Comparison of ENCODE assay signal across 27 mouse cellular contexts in the genomic region with DNA sequence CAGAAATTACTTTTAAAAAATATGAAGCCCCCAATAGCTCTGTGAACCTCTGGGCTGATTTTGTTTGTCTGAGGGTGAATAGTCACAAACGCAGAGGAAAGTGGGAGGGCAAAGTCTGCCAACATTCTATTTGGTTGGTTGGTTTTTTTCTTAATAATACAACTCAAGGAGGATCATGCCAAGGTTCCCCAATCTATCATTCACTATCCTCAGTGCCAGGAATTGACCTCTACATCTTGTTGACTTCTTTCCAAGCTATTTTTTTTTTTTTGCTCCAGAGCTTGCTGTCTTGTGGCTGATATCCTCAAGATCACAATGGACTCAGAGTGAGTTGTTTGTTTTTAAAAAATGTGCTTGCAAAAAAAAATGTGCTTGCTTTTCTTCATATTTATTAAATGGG.
DNase-seq lines count a peak whose midpoint lies in the region; ATAC-seq and TF ChIP-seq lines count a peak whose summit lies in the region.
"Had no signal": no experiment of that assay in that cellular context is flagged by ENCODE, and none has a peak within 500 bp of the region (broad histone marks: within the 10 kb centered on the region; RNA-seq: fewer than 3 reads in every experiment).

No protein-coding gene starts in this region.

- peaks cover 9% of the 10 kb centered on the region; the same call in 1 of the 2 replicates for H3K4me1 ChIP-seq in kidney, adult 2 months (ENCODE audit: control insufficient read depth, insufficient read depth, low read length)
- no peaks in the 10 kb centered on the region for H3K4me1 ChIP-seq in kidney, embryonic 14.5 days (ENCODE audit: control insufficient read depth, insufficient read depth, low read length)
- H3K4me1 ChIP-seq in liver, adult 2 months (ENCODE audit: control insufficient read depth, insufficient read depth, low read length), result peaks cover 6% of the 10 kb centered on the region
- H3K4me1 ChIP-seq: forebrain, embryonic 10.5 days; forebrain, embryonic 12.5 days had no signal

- no peak for TF ChIP-seq POLR2A in kidney, adult 2 months (IDR thresholded peaks at IDR 0.05; ENCODE audit: low read depth, low read length)
- TF ChIP-seq POLR2A in liver, adult 2 months (IDR thresholded peaks at IDR 0.05; ENCODE audit: extremely low read depth, insufficient read depth, low read length), result no peak

- no peak overlapping the region for H3K4me2 ChIP-seq in kidney, embryonic 14.5 days (replicated peaks; ENCODE audit: low read depth, low read length)
- H3K4me2 ChIP-seq: embryonic facial prominence, embryonic 13.5 days; embryonic facial prominence, embryonic 15.5 days; forebrain, embryonic 12.5 days had no signal

- no peak overlapping the region for H3K4me3 ChIP-seq in kidney, adult 2 months (ENCODE audit: insufficient read depth, low read depth, low read length)
- no peak overlapping the region for H3K4me3 ChIP-seq in kidney, embryonic 14.5 days (ENCODE audit: low read length)
- no peak overlapping the region for H3K4me3 ChIP-seq in liver, adult 2 months (ENCODE audit: insufficient read depth, low read depth, low read length)
- H3K4me3 ChIP-seq: embryonic facial prominence, embryonic 13.5 days; embryonic facial prominence, embryonic 15.5 days; erythroblast, embryonic 14.5 days; forebrain, embryonic 10.5 days; forebrain, embryonic 12.5 days had no signal

- WGBS in kidney, adult 2 months, result 41% methylated on average over 1 of the region's 1 CpGs
- 80% methylated on average over 1 of the region's 1 CpGs for WGBS in kidney, embryonic 14.5 days
- WGBS in liver, adult 2 months, result 20% methylated on average over 1 of the region's 1 CpGs

- no peaks in the 10 kb centered on the region for H3K79me2 ChIP-seq in liver, adult 2 months (ENCODE audit: control insufficient read depth, insufficient read depth, low read length)

- H3K9ac ChIP-seq in kidney, embryonic 14.5 days (ENCODE audit: low read depth, low read length), result no peak overlapping the region
- H3K9ac ChIP-seq in liver, adult 2 months (ENCODE audit: low read depth, low read length), result no peak overlapping the region
- H3K9ac ChIP-seq: embryonic facial prominence, embryonic 13.5 days; embryonic facial prominence, embryonic 15.5 days; forebrain, embryonic 12.5 days had no signal

- no peaks in the 10 kb centered on the region for H3K9me3 ChIP-seq in kidney, embryonic 14.5 days (ENCODE audit: control insufficient read depth, low read length)
- H3K9me3 ChIP-seq: embryonic facial prominence, embryonic 13.5 days; embryonic facial prominence, embryonic 15.5 days; forebrain, embryonic 10.5 days; forebrain, embryonic 12.5 days had no signal

- no peaks in the 10 kb centered on the region for H3K27me3 ChIP-seq in kidney, adult 2 months (replicated peaks; ENCODE audit: control insufficient read depth, insufficient read depth, low read length)
- H3K27me3 ChIP-seq in kidney, embryonic 14.5 days (ENCODE audit: control insufficient read depth, insufficient read depth, low read length), result no peaks in the 10 kb centered on the region
- H3K27me3 ChIP-seq in liver, adult 2 months (ENCODE audit: control insufficient read depth, insufficient read depth, low read length), result no peaks in the 10 kb centered on the region
- H3K27me3 ChIP-seq: embryonic facial prominence, embryonic 15.5 days; forebrain, embryonic 12.5 days; Patski had no signal

- ATAC-seq in kidney, embryonic 14.5 days (ENCODE audit: low FRiP score, low TSS enrichment), result no peak
- ATAC-seq: activated CD4-positive, CD25-positive, alpha-beta regulatory T cell, adult 4 months; forebrain, embryonic 14.5 days; forebrain, embryonic 16.5 days; Patski had no signal

- peak; percentile 49 for DNase-seq in kidney, adult 2 months
- peak; percentile 66 for DNase-seq in kidney, adult 9 months
- no peak for DNase-seq in kidney, postnatal 14 days
- DNase-seq in liver, adult 2 months (ENCODE audit: extremely low read depth, low read depth, low spot score), result peak; percentile 37
- DNase-seq in liver (no peak), adipocyte (ENCODE audit: low spot score) (peak; percentile 67)
- no peak for DNase-seq in heart, postnatal 4 days
- DNase-seq: adrenal gland, adult 2 months; adrenal gland, postnatal 10 days; adrenal gland, postnatal 25 days; cerebellum, adult 11 months; cerebellum, adult 18-20 months; cerebellum, adult 8-10 months; cerebellum, adult 9-11 months; cerebellum, postnatal 14 days; cerebellum, postnatal 36 days; embryo, embryonic 11 days had no signal

- H3K27ac ChIP-seq in kidney, adult 2 months (ENCODE audit: insufficient read depth, low read depth, low read length), result no peak overlapping the region; the same call in 1 of the 2 replicates
- H3K27ac ChIP-seq in kidney, embryonic 14.5 days (ENCODE audit: low read depth, low read length), result no peak overlapping the region
- no peak overlapping the region for H3K27ac ChIP-seq in liver, adult 2 months (replicated peaks; ENCODE audit: insufficient read depth, low read depth, low read length)
- H3K27ac ChIP-seq: embryonic facial prominence, embryonic 13.5 days; embryonic facial prominence, embryonic 15.5 days; forebrain, embryonic 10.5 days; forebrain, embryonic 12.5 days had no signal

- H3K36me3 ChIP-seq in kidney, adult 2 months (ENCODE audit: control insufficient read depth, insufficient read depth, low read length), result no peaks in the 10 kb centered on the region
- no peaks in the 10 kb centered on the region for H3K36me3 ChIP-seq in kidney, embryonic 14.5 days (ENCODE audit: control insufficient read depth, insufficient read depth, low read length)
- H3K36me3 ChIP-seq in liver, adult 2 months (ENCODE audit: control insufficient read depth, insufficient read depth, low read length), result no peaks in the 10 kb centered on the region
- H3K36me3 ChIP-seq: embryonic facial prominence, embryonic 13.5 days; embryonic facial prominence, embryonic 15.5 days; forebrain, embryonic 10.5 days; forebrain, embryonic 12.5 days had no signal

- no peak for TF ChIP-seq CTCF in kidney, adult 2 months (conservative IDR thresholded peaks at IDR 0.05; ENCODE audit: insufficient read depth, insufficient read length, low read depth, low read length)
- no peak for TF ChIP-seq CTCF in liver, adult 2 months (IDR thresholded peaks at IDR 0.05; ENCODE audit: low read depth, low read length)

Comparison
In these comparisons a context has a peak if more than half of its experiments do, and no peak if none do; other contexts are left out.
1. DNase-seq: peak in kidney, adult 2 months (single experiment), kidney, adult 9 months (single experiment), liver, adult 2 months (single experiment) and adipocyte (single experiment); none in kidney, postnatal 14 days (single experiment), liver (single experiment) and heart, postnatal 4 days (single experiment).